Mouse (Mus musculus) neural tube, embryonic 12.5 days (tissue): ENCODE measurements around the gene Cdk17. TPM values are rescaled to one million over a fixed set of nuclear protein-coding genes. Genes with fewer than 3 reads are reported as not detected.
A peak's percentile ranks its signal among the peaks of the same experiment; 100 is the strongest.

Experiments
- ATAC-seq: fragments of 200-750 bp; cut with Nextera tagmentation; 2 replicates; pipeline ENCODE4 v1.8.0; 2017; ENCODE audit warnings: low read depth, mild to moderate bottlenecking, moderate TSS enrichment, moderate library complexity; ENCODE audit not compliant: low FRiP score
- H3K27ac ChIP-seq: fragments of 300-500 bp; sonication (generic); 2 replicates; pipeline ENCODE4 v1.5.1; 2016
- H3K27me3 ChIP-seq: fragments of 300-500 bp; sonication (generic); replicated peaks from 2 replicates; pipeline ENCODE4 v1.6.1; 2016; ENCODE audit warnings: mild to moderate bottlenecking
- H3K36me3 ChIP-seq: fragments of 300-500 bp; sonication (generic); 2 replicates; pipeline ENCODE4 v1.6.1; 2016; ENCODE audit warnings: mild to moderate bottlenecking
- H3K4me1 ChIP-seq: fragments of 300-500 bp; sonication (generic); 2 replicates; pipeline ENCODE4 v1.6.1; 2016
- H3K4me2 ChIP-seq: fragments of 300-500 bp; sonication (generic); replicated peaks from 2 replicates; pipeline ENCODE4 v1.6.1; 2016; ENCODE audit warnings: mild to moderate bottlenecking
- H3K4me3 ChIP-seq: fragments of 300-500 bp; sonication (generic); 2 replicates; pipeline ENCODE4 v1.5.1; 2016
- H3K9ac ChIP-seq: fragments of 300-500 bp; sonication (generic); 2 replicates; pipeline ENCODE4 v1.6.1; 2016; ENCODE audit warnings: mild to moderate bottlenecking
- H3K9me3 ChIP-seq: fragments of 300-500 bp; sonication (generic); 2 replicates; pipeline ENCODE4 v1.6.1; 2016; ENCODE audit warnings: mild to moderate bottlenecking
- WGBS: fragments of 180-500 bp; shearing (Covaris S2); methylation state at CpG from one replicate; pipeline ENCODE4 v1.1.7; 2016; 5-methylcytosine and 5-hydroxymethylcytosine counted together
- microRNA counts: library from miRNA; unstranded; fragments of <30 nt; microRNA quantifications from one replicate; lab custom pipeline; 2017
- microRNA-seq: library from miRNA; unstranded; fragments of <30 nt; microRNA quantifications from one replicate; pipeline ENCODE4, GENCODE M21; 2017
- polyA plus RNA-seq: library from polyadenylated mRNA; unstranded; fragments of >200 nt; fragmentation: Nextera tagmentation; extraction: Ambion mirVana; gene quantifications from 2 replicates; pipeline ENCODE4 v1.2.1, GENCODE M21; 2016

The Cdk17 gene
- polyA plus RNA-seq, 1 experiment from 2014 or later: 54.1 TPM

DNA sequence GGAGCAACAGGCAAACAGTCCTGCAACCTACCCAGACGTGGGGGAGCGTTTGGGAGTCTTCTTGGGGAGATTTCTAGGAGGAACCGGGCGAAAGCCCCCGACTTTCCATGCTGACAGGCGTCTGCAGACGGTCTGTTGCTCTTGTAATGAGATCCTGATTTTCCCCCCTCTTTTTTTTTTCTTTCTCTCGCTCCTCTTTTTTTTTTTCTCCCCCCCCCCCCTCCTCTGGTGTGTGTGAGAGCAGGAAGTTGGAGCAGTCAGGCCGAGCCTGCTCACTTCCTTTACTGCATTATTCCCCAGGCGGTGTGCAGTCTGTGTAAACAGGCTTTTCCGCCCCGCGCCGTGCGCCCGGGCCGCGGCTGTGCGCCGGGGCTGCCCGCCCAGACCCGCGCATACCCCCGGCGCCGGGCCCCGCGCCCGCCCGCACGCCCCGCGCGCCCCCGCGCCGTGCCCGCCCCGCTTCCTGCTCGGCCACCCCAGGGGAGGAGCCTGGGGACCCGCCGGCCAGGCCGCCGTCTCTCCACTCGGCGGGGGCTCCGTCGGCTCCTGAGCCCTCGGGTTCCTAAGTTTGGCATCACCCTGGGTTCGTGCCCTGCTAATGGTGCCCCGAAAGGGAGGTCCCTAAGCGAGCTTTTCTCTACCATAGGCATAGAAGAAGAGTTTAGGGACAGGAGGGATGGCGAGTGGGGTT is 150.2 kb downstream of the Cdk17 start, which contains the start of gene Elk3:
Gene Elk3, minus strand, starts transcription at position 415 of the 691 bp plus-strand sequence.
- Histone ChIP-seq H3K9ac (peak within 1 kb of the TSS; percentile 78), H3K9me3 (no peaks in the 10 kb centered on the region), H3K4me3 (peak within 1 kb of the TSS; percentile 55), H3K4me1 (peaks cover 8% of the 10 kb centered on the region), H3K27ac (peak within 1 kb of the TSS; percentile 42; the same call in 1 of the 2 replicates), H3K27me3 (peaks cover 3% of the 10 kb centered on the region; the same call in 1 of the 2 replicates), H3K4me2 (peak within 1 kb of the TSS; percentile 83), H3K36me3 (no peaks in the 10 kb centered on the region)
- peak; percentile 81 for ATAC-seq
- under 1% methylated on average over 49 of the region's 53 CpGs for WGBS

DNA sequence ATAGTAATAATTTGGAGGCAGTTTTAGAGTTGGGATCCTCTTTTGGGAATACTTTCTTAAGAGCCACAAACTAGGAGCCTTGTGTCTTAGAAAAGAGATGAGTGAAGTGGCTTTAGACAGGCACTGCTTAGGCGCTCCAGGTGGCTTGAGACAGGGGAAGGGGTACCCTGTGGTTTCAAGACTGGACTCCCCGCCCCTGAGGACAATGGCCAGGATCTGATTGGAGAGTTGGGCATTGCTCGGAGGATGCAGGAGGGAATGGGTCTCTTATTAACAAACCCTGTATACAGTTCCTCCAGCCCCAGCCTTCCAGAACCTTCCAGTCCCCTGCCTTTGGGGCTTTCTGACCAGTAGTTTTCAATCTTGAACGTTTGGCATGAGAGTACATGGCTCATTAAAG is 150.9 kb downstream of the Cdk17 start:
- H3K9ac ChIP-seq: no peak overlapping the region
- H3K9me3 ChIP-seq: no peaks in the 10 kb centered on the region
- no peaks in the 10 kb centered on the region for H3K36me3 ChIP-seq
- 2% methylated on average over 4 of the region's 4 CpGs for WGBS
- peaks cover 3% of the 10 kb centered on the region; the same call in 1 of the 2 replicates for H3K27me3 ChIP-seq
- H3K4me1 ChIP-seq: peaks cover 8% of the 10 kb centered on the region
- no peak for ATAC-seq
- no peak overlapping the region for H3K27ac ChIP-seq
- peak overlapping the region; percentile 83 for H3K4me2 ChIP-seq
- H3K4me3 ChIP-seq: no peak overlapping the region

MicroRNAs encoded within 50 kb of the gene (microRNA counts, 519-probe panel; counts per million panel counts)
- 342 counts per million, percentile 67 among the panel's probes with 10 or more counts for microRNA mmu-miR-1931 (lab: Ali Mortazavi, UCI)

Small RNA genes lying within 50 kb of the gene (microRNA-seq; reads per million reads assigned to microRNA genes)
- 0.66 reads per million for gene Mir1931

Other genes with a start within 250 kb of the Cdk17 start
- gene Cfap54, start 79.3 kb upstream of the Cdk17 start, polyA plus RNA-seq: 0.78 and 0.90 TPM in 2 replicates
- gene Elk3, start 150.3 kb downstream of the Cdk17 start, polyA plus RNA-seq: 18.9 and 21.3 TPM in 2 replicates